Mouse (Mus musculus) embryonic facial prominence, embryonic 15.5 days (tissue): ENCODE measurements around the gene Rdh19. TPM values are rescaled to one million over a fixed set of nuclear protein-coding genes. Genes with fewer than 3 reads are reported as not detected.
"Not testable (repeated sequence)": the region's sequence is repeated elsewhere in the genome, so short reads cannot be mapped to it uniquely, and the experiment has no call there.

Experiments
- ATAC-seq: fragments of 200-750 bp; cut with Nextera tagmentation; 2 replicates; pipeline ENCODE4 v1.8.0; 2017; ENCODE audit warnings: low read depth, moderate TSS enrichment; ENCODE audit not compliant: insufficient number of reproducible peaks, low FRiP score, low TSS enrichment
- H3K27ac ChIP-seq: fragments of 300-500 bp; sonication (generic); replicated peaks from 2 replicates; pipeline ENCODE4 v1.5.1; 2015; ENCODE audit warnings: mild to moderate bottlenecking, inconsistent platforms
- H3K27me3 ChIP-seq: fragments of 300-500 bp; sonication (generic); 2 replicates; pipeline ENCODE4 v1.6.1; 2015; ENCODE audit warnings: inconsistent platforms
- H3K36me3 ChIP-seq: fragments of 300-500 bp; sonication (generic); 2 replicates; pipeline ENCODE4 v1.6.1; 2015; ENCODE audit warnings: mild to moderate bottlenecking, inconsistent platforms
- H3K4me1 ChIP-seq: fragments of 300-500 bp; sonication (generic); 2 replicates; pipeline ENCODE4 v1.6.1; 2015; ENCODE audit warnings: inconsistent platforms
- H3K4me2 ChIP-seq: fragments of 300-500 bp; sonication (generic); replicated peaks from 2 replicates; pipeline ENCODE4 v1.6.1; 2015; ENCODE audit warnings: mild to moderate bottlenecking, inconsistent platforms
- H3K4me3 ChIP-seq: fragments of 300-500 bp; sonication (generic); replicated peaks from 2 replicates; pipeline ENCODE4 v1.5.1; 2015; ENCODE audit warnings: mild to moderate bottlenecking, inconsistent platforms
- H3K9ac ChIP-seq: fragments of 300-500 bp; sonication (generic); 2 replicates; pipeline ENCODE4 v1.6.1; 2015; ENCODE audit warnings: inconsistent platforms
- H3K9me3 ChIP-seq: fragments of 300-500 bp; sonication (generic); replicated peaks from 2 replicates; pipeline ENCODE4 v1.6.1; 2016; ENCODE audit warnings: inconsistent platforms
- WGBS: fragments of 180-500 bp; shearing (Covaris S2); methylation state at CpG from one replicate; pipeline ENCODE4 v1.1.7; 2015; 5-methylcytosine and 5-hydroxymethylcytosine counted together
- polyA plus RNA-seq: library from polyadenylated mRNA; unstranded; fragments of >200 nt; fragmentation: Nextera tagmentation; extraction: Ambion mirVana; gene quantifications from 2 replicates; pipeline ENCODE4 v1.2.1, GENCODE M21; 2015

Gene Rdh19
- polyA plus RNA-seq, result not detected in 2 replicates

DNA sequence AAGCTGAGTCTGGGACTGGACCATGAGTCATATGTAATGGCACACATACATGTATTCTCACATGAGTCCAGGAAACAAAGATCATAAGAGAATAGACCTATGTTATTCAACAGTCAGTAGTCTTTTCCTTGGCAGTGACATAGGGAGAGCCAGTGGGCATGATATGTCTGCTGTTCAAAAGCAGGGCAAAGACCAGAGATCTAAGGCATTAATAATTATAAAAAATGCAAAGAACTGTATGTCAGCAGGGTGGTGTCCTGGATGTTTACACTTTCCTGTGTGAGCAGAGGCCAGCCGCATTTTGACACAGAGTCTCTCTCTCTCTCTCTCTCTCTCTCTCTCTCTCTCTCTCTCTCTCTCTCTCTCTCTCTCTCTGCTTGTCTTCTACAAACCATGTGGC lies at the start of gene Rdh19:
Gene Rdh19 (plus strand): TSS at position 301 of the 400 bp plus-strand sequence.
- H3K4me2 ChIP-seq, result no peak within 1 kb of the TSS
- no peaks in the 10 kb centered on the region for H3K27me3 ChIP-seq
- H3K4me3 ChIP-seq, result no peak within 1 kb of the TSS
- H3K36me3 ChIP-seq, result no peaks in the 10 kb centered on the region
- ATAC-seq, result no peak
- no peak within 1 kb of the TSS for H3K9ac ChIP-seq
- no peaks in the 10 kb centered on the region for H3K9me3 ChIP-seq
- H3K27ac ChIP-seq, result no peak within 1 kb of the TSS
- 75% methylated on average over 1 of the region's 1 CpGs for WGBS
- no peaks in the 10 kb centered on the region for H3K4me1 ChIP-seq

DNA sequence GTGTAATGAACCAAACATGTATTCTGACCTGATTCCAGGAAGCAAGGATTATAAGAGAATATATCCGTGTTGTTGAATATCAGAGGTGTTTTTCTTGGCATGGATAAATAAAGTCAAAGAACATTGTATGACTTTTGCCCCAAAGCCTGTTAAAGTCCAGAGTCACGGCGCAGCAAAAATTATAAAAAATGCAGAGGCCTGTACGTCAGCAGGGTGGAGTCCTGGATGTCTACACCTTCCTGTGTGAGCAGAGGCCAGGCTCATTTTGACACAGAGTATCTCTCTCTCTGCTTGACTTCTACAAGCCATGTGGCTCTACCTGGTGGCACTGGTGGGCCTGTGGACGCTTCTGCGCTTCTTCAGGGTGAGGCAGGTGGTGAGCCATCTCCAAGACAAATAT lies 48.8 kb upstream of the Rdh19 start, which contains the start of gene Rdh16:
Gene Rdh16 (plus strand): TSS at position 262 of the 400 bp plus-strand sequence.
- Histone ChIP-seq H3K4me1 (no peaks in the 10 kb centered on the region), H3K27ac (no peak within 1 kb of the TSS), H3K4me2 (no peak within 1 kb of the TSS), H3K36me3 (no peaks in the 10 kb centered on the region), H3K27me3 (no peaks in the 10 kb centered on the region), H3K9ac (no peak within 1 kb of the TSS), H3K4me3 (no peak within 1 kb of the TSS), H3K9me3 (no peaks in the 10 kb centered on the region)
- no peak for ATAC-seq
- 76% methylated on average over 6 of the region's 6 CpGs for WGBS

DNA sequence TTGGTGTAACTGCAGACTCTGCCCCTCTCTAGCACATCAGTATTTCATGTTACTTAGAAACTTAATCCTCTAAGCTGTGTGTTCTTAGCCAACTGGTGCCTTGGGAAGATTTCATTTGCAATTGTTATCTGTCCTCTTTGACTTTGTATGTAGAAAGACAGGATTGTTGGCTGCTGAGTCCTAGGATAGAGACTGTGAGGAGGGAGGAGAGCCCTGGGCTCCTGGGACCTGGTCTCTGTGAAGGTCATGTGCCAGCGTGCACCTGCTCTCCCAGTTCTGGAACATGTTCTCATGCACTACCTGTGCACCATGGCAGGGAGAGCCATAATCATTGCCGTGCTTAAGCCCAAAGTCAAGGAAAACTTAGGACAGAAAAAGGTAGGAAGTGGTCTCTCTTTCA lies 48.1 kb upstream of the Rdh19 start:
- ATAC-seq, result no peak
- H3K36me3 ChIP-seq, result no peaks in the 10 kb centered on the region
- no peaks in the 10 kb centered on the region for H3K27me3 ChIP-seq
- H3K9ac ChIP-seq, result no peak overlapping the region
- no peaks in the 10 kb centered on the region for H3K9me3 ChIP-seq
- H3K27ac ChIP-seq, result no peak overlapping the region
- no peak overlapping the region for H3K4me3 ChIP-seq
- no peak overlapping the region for H3K4me2 ChIP-seq
- 88% methylated on average over 2 of the region's 2 CpGs for WGBS
- H3K4me1 ChIP-seq, result no peaks in the 10 kb centered on the region

DNA sequence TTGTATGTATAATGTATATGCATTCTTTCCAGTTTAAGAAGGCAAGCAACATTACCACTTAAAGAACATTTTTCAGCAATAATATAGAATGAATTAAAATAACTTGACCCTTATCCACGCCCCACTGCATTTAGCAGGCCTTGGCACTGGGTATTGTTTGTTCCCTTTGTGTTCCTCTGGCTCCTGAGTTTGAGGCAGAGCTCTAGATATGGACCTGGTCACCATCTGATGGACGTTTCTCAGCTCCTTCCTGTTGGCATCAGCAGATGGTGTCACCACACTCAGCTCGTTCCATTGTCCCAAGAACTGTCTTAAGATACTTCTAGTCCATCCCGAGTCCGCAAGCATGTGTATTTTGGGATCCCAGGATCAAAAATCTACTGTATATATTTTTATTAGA lies 47.5 kb upstream of the Rdh19 start:
- no peaks in the 10 kb centered on the region for H3K9me3 ChIP-seq
- H3K27ac ChIP-seq, result no peak overlapping the region
- no peaks in the 10 kb centered on the region for H3K27me3 ChIP-seq
- ATAC-seq, result no peak
- WGBS, result 74% methylated on average over 5 of the region's 5 CpGs
- H3K9ac ChIP-seq, result no peak overlapping the region
- H3K36me3 ChIP-seq, result no peaks in the 10 kb centered on the region
- H3K4me2 ChIP-seq, result no peak overlapping the region
- no peak overlapping the region for H3K4me3 ChIP-seq
- no peaks in the 10 kb centered on the region for H3K4me1 ChIP-seq

DNA sequence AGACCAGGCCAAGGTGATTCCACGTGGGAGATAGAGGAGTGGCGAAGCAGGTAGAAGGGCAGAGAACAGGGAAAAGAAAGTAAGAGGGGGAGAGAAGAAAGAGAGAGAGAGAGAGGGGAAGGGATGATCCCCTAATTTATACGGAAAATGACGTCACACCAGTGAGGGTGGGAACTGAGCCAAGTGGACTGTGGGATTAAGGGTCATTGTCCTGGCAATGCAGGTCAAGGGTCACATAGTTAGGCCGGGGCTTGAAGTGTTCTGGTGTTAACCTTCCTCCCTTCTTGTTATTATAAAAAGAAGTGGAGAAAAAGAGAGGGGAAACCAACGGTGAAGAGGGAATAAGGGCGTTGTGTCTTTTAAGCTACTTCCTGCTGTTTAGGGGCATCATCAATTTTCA lies 45.3 kb upstream of the Rdh19 start:
- Histone ChIP-seq H3K9me3 (no peaks in the 10 kb centered on the region), H3K36me3 (no peaks in the 10 kb centered on the region), H3K4me3 (no peak overlapping the region), H3K4me1 (no peaks in the 10 kb centered on the region), H3K27ac (no peak overlapping the region), H3K4me2 (no peak overlapping the region), H3K27me3 (no peaks in the 10 kb centered on the region), H3K9ac (no peak overlapping the region)
- ATAC-seq, result no peak
- WGBS, result 75% methylated on average over 7 of the region's 7 CpGs

DNA sequence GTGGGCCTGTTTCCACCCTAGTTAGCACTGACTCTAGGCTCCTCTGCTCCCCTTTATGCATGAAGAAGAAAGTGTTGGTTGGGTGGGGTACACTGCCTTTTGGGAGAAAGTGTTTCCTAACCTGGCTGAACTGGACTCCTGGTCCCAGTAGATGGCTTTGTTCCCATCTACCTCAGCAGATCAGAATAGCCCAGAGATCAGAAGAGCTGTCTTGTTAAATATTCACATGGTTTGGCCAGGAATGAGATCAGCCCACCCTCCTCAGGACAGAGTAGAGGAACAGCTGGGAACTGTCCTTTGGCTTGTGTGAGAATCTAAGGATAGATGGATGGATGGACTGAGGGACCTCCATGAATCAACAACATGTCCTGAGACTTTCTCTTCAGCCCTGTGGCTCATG lies 33.8 kb upstream of the Rdh19 start:
- Histone ChIP-seq H3K36me3 (no peaks in the 10 kb centered on the region), H3K9me3 (no peaks in the 10 kb centered on the region), H3K4me1 (no peaks in the 10 kb centered on the region), H3K4me3 (no peak overlapping the region), H3K9ac (no peak overlapping the region), H3K27me3 (no peaks in the 10 kb centered on the region), H3K27ac (no peak overlapping the region), H3K4me2 (no peak overlapping the region)
- no peak for ATAC-seq

DNA sequence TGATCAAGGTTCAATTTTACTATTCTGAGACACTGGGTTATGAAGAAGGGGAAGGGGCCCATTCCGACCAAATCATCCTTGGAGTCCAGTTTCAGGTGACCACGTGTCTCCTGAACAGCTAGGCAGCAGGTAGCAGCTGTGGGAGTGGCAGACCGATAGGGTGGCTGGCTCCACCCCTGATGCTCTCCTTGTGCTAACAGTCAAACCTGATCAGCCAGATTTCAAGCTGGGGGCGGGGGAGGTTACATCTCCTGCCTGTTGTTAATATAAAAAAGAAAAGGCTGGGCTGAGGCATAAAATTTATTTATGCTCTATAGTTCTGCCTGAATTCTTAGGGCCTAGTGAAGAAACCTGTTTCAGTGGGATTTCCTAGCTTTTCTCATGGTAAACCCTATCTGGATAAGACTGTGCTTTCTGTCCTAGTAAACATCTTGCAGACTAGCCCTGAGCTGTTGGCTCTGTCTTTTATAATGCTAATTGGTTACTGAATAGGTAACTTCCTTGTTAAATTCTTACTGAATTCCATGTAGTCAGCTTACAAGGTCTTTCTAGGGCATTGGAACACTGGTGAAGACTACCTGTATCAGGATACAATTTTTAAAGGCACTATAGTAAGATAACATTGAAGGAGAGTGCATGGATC lies 32.3 kb upstream of the Rdh19 start:
- H3K9me3 ChIP-seq, H3K4me3 ChIP-seq, H3K27me3 ChIP-seq, ATAC-seq, H3K36me3 ChIP-seq, H3K9ac ChIP-seq, H3K4me1 ChIP-seq, H3K27ac ChIP-seq, H3K4me2 ChIP-seq: not testable (repeated sequence)
- WGBS, result 59% methylated on average over 4 of the region's 4 CpGs

- not testable (repeated sequence) for H3K27me3 ChIP-seq, H3K27ac ChIP-seq, H3K36me3 ChIP-seq, ATAC-seq, H3K9me3 ChIP-seq, H3K9ac ChIP-seq, H3K4me2 ChIP-seq, H3K4me3 ChIP-seq, H3K4me1 ChIP-seq
- WGBS, result 91% methylated on average over 2 of the region's 2 CpGs
These were observed 27.9 kb upstream of the Rdh19 start for GRCm38 (mm10) chr10:127821806-127822205.

GRCm38 (mm10) chr10:127825386-127825785 lies 24.3 kb upstream of the Rdh19 start:
- Histone ChIP-seq H3K36me3 (no peaks in the 10 kb centered on the region), H3K9ac (no peak overlapping the region), H3K4me2 (no peak overlapping the region), H3K9me3 (no peaks in the 10 kb centered on the region), H3K4me1 (no peaks in the 10 kb centered on the region), H3K4me3 (no peak overlapping the region), H3K27ac (no peak overlapping the region), H3K27me3 (no peaks in the 10 kb centered on the region)
- WGBS, result 71% methylated on average over 6 of the region's 6 CpGs
- no peak for ATAC-seq

DNA sequence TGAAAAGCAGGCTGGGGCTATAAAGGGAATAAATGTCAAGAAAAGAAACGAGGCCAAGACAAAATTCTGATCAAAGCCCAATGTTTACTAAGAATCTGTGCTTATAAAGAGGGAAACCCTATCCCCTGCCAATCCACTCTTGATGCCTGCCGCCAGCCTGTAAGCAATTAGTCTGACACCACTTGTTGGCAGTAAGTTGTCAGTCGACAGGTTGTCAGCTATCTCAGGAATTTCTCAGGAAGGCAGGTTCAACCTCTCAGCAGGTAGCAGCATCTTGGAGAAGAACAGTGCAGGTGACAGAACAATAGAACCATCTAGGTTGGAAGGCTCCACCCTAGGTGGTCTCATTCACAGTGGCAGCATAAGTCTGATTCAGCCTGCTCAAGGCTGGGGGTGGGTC lies 20.6 kb upstream of the Rdh19 start:
- no peak overlapping the region for H3K27ac ChIP-seq
- H3K4me1 ChIP-seq, result no peaks in the 10 kb centered on the region
- ATAC-seq, result no peak
- WGBS, result 43% methylated on average over 3 of the region's 3 CpGs
- no peaks in the 10 kb centered on the region for H3K27me3 ChIP-seq
- H3K4me2 ChIP-seq, result no peak overlapping the region
- no peak overlapping the region for H3K4me3 ChIP-seq
- H3K9ac ChIP-seq, result no peak overlapping the region
- no peaks in the 10 kb centered on the region for H3K9me3 ChIP-seq
- H3K36me3 ChIP-seq, result no peaks in the 10 kb centered on the region

GRCm38 (mm10) chr10:127834186-127834585 lies 15.5 kb upstream of the Rdh19 start:
- 96% methylated on average over 1 of the region's 1 CpGs for WGBS
- H3K4me3 ChIP-seq, H3K9ac ChIP-seq, H3K4me2 ChIP-seq, H3K27ac ChIP-seq, H3K27me3 ChIP-seq, ATAC-seq, H3K4me1 ChIP-seq, H3K9me3 ChIP-seq, H3K36me3 ChIP-seq: not testable (repeated sequence)

DNA sequence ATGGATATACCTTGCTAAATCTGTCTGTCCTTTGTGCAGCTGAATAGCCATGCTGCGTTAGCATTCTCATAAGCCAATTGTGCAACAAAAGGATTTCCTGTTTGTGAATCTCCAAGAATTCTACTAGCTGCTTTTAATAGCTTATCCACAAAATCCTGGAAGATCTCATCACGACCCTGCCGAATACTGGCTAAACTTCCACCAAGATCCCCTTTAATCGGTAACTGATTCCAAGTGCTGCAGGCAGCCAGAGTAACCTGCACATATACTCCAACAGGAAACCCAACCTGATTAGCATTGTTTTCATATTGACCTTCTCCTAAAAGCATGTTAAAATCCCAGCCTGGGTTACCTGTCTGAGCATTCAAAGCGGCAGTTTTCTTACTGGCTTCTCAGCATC lies 14.4 kb upstream of the Rdh19 start:
- Histone ChIP-seq H3K9ac (no peak overlapping the region), H3K9me3 (no peaks in the 10 kb centered on the region), H3K4me2 (no peak overlapping the region), H3K4me3 (no peak overlapping the region), H3K27ac (no peak overlapping the region), H3K4me1 (no peaks in the 10 kb centered on the region), H3K27me3 (no peaks in the 10 kb centered on the region), H3K36me3 (no peaks in the 10 kb centered on the region)
- WGBS, result 82% methylated on average over 5 of the region's 5 CpGs
- ATAC-seq, result no peak
